Mouse (Mus musculus): ENCODE results near the gene Sh2b1.
A peak's percentile ranks its signal among the peaks of the same experiment; 100 is the strongest.
"Not testable (repeated sequence)": the region's sequence is repeated elsewhere in the genome, so short reads cannot be mapped to it uniquely, and the experiment has no call there.

Sh2b1 gene

GRCm38 (mm10) chr7:126474993-126475581, at the start of gene Sh2b1:
Gene Sh2b1, minus strand, starts transcription at chr7:126475424.
- peak; percentile 93 for DNase-seq

GRCm38 (mm10) chr7:126523316-126523715, 48.1 kb upstream of the Sh2b1 start:
- DNase-seq: no peak

GRCm38 (mm10) chr7:126519513-126519912, 44.3 kb upstream of the Sh2b1 start:
- no peak for DNase-seq

- no peak for DNase-seq
These were observed 43.2 kb upstream of the Sh2b1 start for GRCm38 (mm10) chr7:126518261-126518941.

- no peak for DNase-seq
These were observed 36.1 kb upstream of the Sh2b1 start for GRCm38 (mm10) chr7:126511287-126511686.

GRCm38 (mm10) chr7:126507126-126507778, 32.0 kb upstream of the Sh2b1 start:
- DNase-seq: no peak

GRCm38 (mm10) chr7:126504913-126505312, 29.7 kb upstream of the Sh2b1 start:
- peak; percentile 54 for DNase-seq

- DNase-seq: peak; percentile 99
These were observed 28.2 kb upstream of the Sh2b1 start, which contains the start of gene Atxn2l for GRCm38 (mm10) chr7:126503273-126503878. Gene Atxn2l, minus strand, starts transcription at chr7:126503437.

GRCm38 (mm10) chr7:126502751-126503150, 27.5 kb upstream of the Sh2b1 start:
- no peak for DNase-seq

- DNase-seq: peak; percentile 93
These were observed 27.0 kb upstream of the Sh2b1 start for GRCm38 (mm10) chr7:126502023-126502741.

GRCm38 (mm10) chr7:126501684-126502022, 26.4 kb upstream of the Sh2b1 start:
- no peak for DNase-seq

GRCm38 (mm10) chr7:126499416-126499815, 24.2 kb upstream of the Sh2b1 start:
- DNase-seq: no peak

GRCm38 (mm10) chr7:126497966-126498365, 22.7 kb upstream of the Sh2b1 start:
- no peak for DNase-seq

GRCm38 (mm10) chr7:126496475-126496874, 21.3 kb upstream of the Sh2b1 start:
- DNase-seq: no peak

GRCm38 (mm10) chr7:126494120-126494519, 18.9 kb upstream of the Sh2b1 start:
- DNase-seq: peak; percentile 8

GRCm38 (mm10) chr7:126491973-126492372, 16.7 kb upstream of the Sh2b1 start:
- DNase-seq: no peak

- DNase-seq: no peak
These were observed 15.8 kb upstream of the Sh2b1 start for GRCm38 (mm10) chr7:126491005-126491404.

- DNase-seq: not testable (repeated sequence)
These were observed 12.6 kb upstream of the Sh2b1 start for GRCm38 (mm10) chr7:126487617-126488385.

- peak; percentile 98 for DNase-seq
These were observed 11.8 kb upstream of the Sh2b1 start, which contains the start of gene Tufm for GRCm38 (mm10) chr7:126487052-126487483. Gene Tufm, plus strand, starts transcription at chr7:126487361.

- DNase-seq: peak; percentile 88
These were observed 7.2 kb upstream of the Sh2b1 start for GRCm38 (mm10) chr7:126482392-126482871.

- DNase-seq: no peak
These were observed 6.5 kb upstream of the Sh2b1 start for GRCm38 (mm10) chr7:126481699-126482098.

GRCm38 (mm10) chr7:126474486-126474955, 703 bp downstream of the Sh2b1 start:
- DNase-seq: peak; percentile 69

All from cerebellum, adult 11-12 months (tissue).